ENCODE assay signal across 36 mouse cellular contexts in genomic region chr3:129886430-129886829, GRCm38 (mm10). TPM values are rescaled to one million over a fixed set of nuclear protein-coding genes. Genes with fewer than 3 reads are reported as not detected.
DNase-seq lines count a peak whose midpoint lies in the region; ATAC-seq and TF ChIP-seq lines count a peak whose summit lies in the region.
"Had no signal": no experiment of that assay in that cellular context is flagged by ENCODE, and none has a peak within 500 bp of the region (broad histone marks: within the 10 kb centered on the region; RNA-seq: fewer than 3 reads in every experiment).

No protein-coding gene starts in this region.

- no peaks in the 10 kb centered on the region for H3K4me1 ChIP-seq in kidney, embryonic 15.5 days
- H3K4me1 ChIP-seq in liver, embryonic 15.5 days (replicated peaks): peaks cover 67% of the 10 kb centered on the region
- H3K4me1 ChIP-seq in stomach, postnatal 0 days (replicated peaks; ENCODE audit: control insufficient read depth, insufficient read depth): no peaks in the 10 kb centered on the region; the same call in 1 of the 2 replicates
- H3K4me1 ChIP-seq: embryonic facial prominence, embryonic 15.5 days; forebrain, embryonic 15.5 days; hindbrain, embryonic 15.5 days; limb, embryonic 12.5 days; lung, embryonic 15.5 days; midbrain, embryonic 15.5 days; neural tube, embryonic 13.5 days had no signal

- TF ChIP-seq EP300 in stomach, postnatal 0 days (optimal IDR thresholded peaks at IDR 0.05): no peak

- H3K9me3 ChIP-seq in kidney, embryonic 15.5 days (replicated peaks): no peaks in the 10 kb centered on the region
- H3K9me3 ChIP-seq in liver, embryonic 15.5 days (replicated peaks): no peaks in the 10 kb centered on the region
- H3K9me3 ChIP-seq in stomach, postnatal 0 days (ENCODE audit: control insufficient read depth, low read length): no peaks in the 10 kb centered on the region
- H3K9me3 ChIP-seq: embryonic facial prominence, embryonic 15.5 days; forebrain, embryonic 15.5 days; G1E; heart, embryonic 13.5 days; hindbrain, embryonic 15.5 days; limb, embryonic 12.5 days; lung, embryonic 15.5 days; megakaryocyte, embryonic 14.5 days; midbrain, embryonic 15.5 days; neural tube, embryonic 13.5 days had no signal

- TF ChIP-seq CTCF in stomach, postnatal 0 days (IDR thresholded peaks at IDR 0.05; ENCODE audit: low read depth): no peak

- WGBS in kidney, embryonic 15.5 days: 67% methylated on average over 5 of the region's 5 CpGs
- 74% methylated on average over 5 of the region's 5 CpGs for WGBS in liver, embryonic 15.5 days (ENCODE audit: insufficient replicate concordance)
- WGBS in stomach, postnatal 0 days: 53% methylated on average over 5 of the region's 5 CpGs

- H3K36me3 ChIP-seq in kidney, embryonic 15.5 days: peaks cover 14% of the 10 kb centered on the region
- peaks cover 20% of the 10 kb centered on the region for H3K36me3 ChIP-seq in liver, embryonic 15.5 days (replicated peaks)
- no peaks in the 10 kb centered on the region for H3K36me3 ChIP-seq in stomach, postnatal 0 days (ENCODE audit: control insufficient read depth, insufficient read depth, low read length)
- H3K36me3 ChIP-seq: embryonic facial prominence, embryonic 15.5 days had no signal

- H3K4me2 ChIP-seq in kidney, embryonic 15.5 days: no peak overlapping the region
- peak overlapping the region; percentile 48 for H3K4me2 ChIP-seq in liver, embryonic 15.5 days
- H3K4me2 ChIP-seq in stomach, postnatal 0 days (replicated peaks; ENCODE audit: low read depth): no peak overlapping the region
- H3K4me2 ChIP-seq: embryonic facial prominence, embryonic 15.5 days; forebrain, embryonic 15.5 days; heart, embryonic 13.5 days; hindbrain, embryonic 15.5 days; limb, embryonic 12.5 days; lung, embryonic 15.5 days; midbrain, embryonic 15.5 days; neural tube, embryonic 13.5 days had no signal

- H3K27me3 ChIP-seq in kidney, embryonic 15.5 days: no peaks in the 10 kb centered on the region
- H3K27me3 ChIP-seq in liver, embryonic 15.5 days: no peaks in the 10 kb centered on the region
- H3K27me3 ChIP-seq in stomach, postnatal 0 days (ENCODE audit: control insufficient read depth, insufficient read depth, low read length): no peaks in the 10 kb centered on the region
- H3K27me3 ChIP-seq: CH12.LX; embryonic facial prominence, embryonic 15.5 days; forebrain, embryonic 15.5 days; heart, embryonic 13.5 days; hindbrain, embryonic 15.5 days; limb, embryonic 12.5 days; lung, embryonic 15.5 days; megakaryocyte, embryonic 14.5 days; midbrain, embryonic 15.5 days; neural tube, embryonic 13.5 days; Patski had no signal

- DNase-seq in kidney, adult 9 months: peak; percentile 52
- DNase-seq in liver: peak; percentile 17
- peak; percentile 55 for DNase-seq in stomach, postnatal 0 days (ENCODE audit: low spot score)
- no peak for DNase-seq in adrenal gland, postnatal 25 days
- DNase-seq in urinary bladder, adult 18-20 months (ENCODE audit: low spot score in 2 of 2): no peak
- DNase-seq in frontal cortex, adult 2 months (ENCODE audit: extremely low spot score in 1 of 2, low spot score in 1 of 2): no peak
- DNase-seq: B cell, adult 2 months; cerebellum, adult 11 months; cerebellum, adult 9-11 months; gastrocnemius, postnatal 14 days; heart, adult 2 months; heart, postnatal 14 days; lung, postnatal 36 days; retina, postnatal 1 day; right cerebral cortex, postnatal 25 days; spleen, adult 18-20 months; thymus, adult 2 months had no signal

- no peak overlapping the region for H3K4me3 ChIP-seq in kidney, embryonic 15.5 days (replicated peaks)
- H3K4me3 ChIP-seq in liver, embryonic 15.5 days (replicated peaks): no peak overlapping the region
- no peak overlapping the region for H3K4me3 ChIP-seq in stomach, postnatal 0 days (ENCODE audit: low read depth, low read length)
- H3K4me3 ChIP-seq: embryonic facial prominence, embryonic 15.5 days; forebrain, embryonic 15.5 days; heart, adult 2 months; heart, embryonic 13.5 days; hindbrain, embryonic 15.5 days; limb, embryonic 12.5 days; lung, embryonic 15.5 days; megakaryocyte, embryonic 14.5 days; midbrain, embryonic 15.5 days; myocyte; neural tube, embryonic 13.5 days had no signal

- ATAC-seq in kidney, embryonic 15.5 days (replicated peaks; ENCODE audit: low FRiP score): no peak
- ATAC-seq in liver, embryonic 15.5 days (ENCODE audit: insufficient read depth): 0 out of 2 replicates have a peak, but pooled peaks have one; percentile 23
- ATAC-seq in stomach, postnatal 0 days (ENCODE audit: low FRiP score, low TSS enrichment): peak; percentile 52
- ATAC-seq: forebrain, embryonic 15.5 days; midbrain, embryonic 15.5 days; Patski had no signal

- H3K27ac ChIP-seq in kidney, embryonic 15.5 days: no peak overlapping the region
- H3K27ac ChIP-seq in liver, embryonic 15.5 days (replicated peaks): peak overlapping the region; percentile 64
- no peak overlapping the region for H3K27ac ChIP-seq in stomach, postnatal 0 days (replicated peaks)
- H3K27ac ChIP-seq: embryonic facial prominence, embryonic 15.5 days; forebrain, embryonic 15.5 days; heart, adult 2 months; heart, embryonic 13.5 days; hindbrain, embryonic 15.5 days; limb, embryonic 12.5 days; lung, embryonic 15.5 days; midbrain, embryonic 15.5 days; neural tube, embryonic 13.5 days had no signal

- no peak overlapping the region for H3K9ac ChIP-seq in kidney, embryonic 15.5 days
- H3K9ac ChIP-seq in liver, embryonic 15.5 days: no peak overlapping the region; the same call in 1 of the 2 replicates
- no peak overlapping the region for H3K9ac ChIP-seq in stomach, postnatal 0 days (ENCODE audit: low read length)
- H3K9ac ChIP-seq: embryonic facial prominence, embryonic 15.5 days; forebrain, embryonic 15.5 days; heart, embryonic 13.5 days; hindbrain, embryonic 15.5 days; limb, embryonic 12.5 days; lung, embryonic 15.5 days; midbrain, embryonic 15.5 days; neural tube, embryonic 13.5 days had no signal

RNA-seq across cellular contexts. Expression of gene Pla2g12a, which starts 8.0 kb away (rescaled TPM):
- 41.5 and 43.8 TPM in 2 replicates for polyA plus RNA-seq in kidney, embryonic 15.5 days (2015; fragmentation: Nextera tagmentation; extraction: Ambion mirVana)
- polyA plus RNA-seq in liver, embryonic 15.5 days (2015; fragmentation: Nextera tagmentation; extraction: Ambion mirVana): 71.4 and 77.9 TPM in 2 replicates
- polyA plus RNA-seq in stomach, postnatal 0 days (2015; fragmentation: Nextera tagmentation; extraction: Ambion mirVana): 64.7 and 66.7 TPM in 2 replicates
- 44.7 and 45.6 TPM in 2 replicates for total RNA-seq in adrenal gland, postnatal 25 days (2021)
- polyA plus RNA-seq in frontal cortex, adult 2 months (2012; rRNA removed): 31.4 and 33.6 TPM in 2 replicates

RNA-seq across cellular contexts. Expression of gene Casp6, which starts 14.8 kb away (rescaled TPM):
- 79.2 and 79.3 TPM in 2 replicates for polyA plus RNA-seq in kidney, embryonic 15.5 days (2015; fragmentation: Nextera tagmentation; extraction: Ambion mirVana)
- polyA plus RNA-seq in liver, embryonic 15.5 days (2015; fragmentation: Nextera tagmentation; extraction: Ambion mirVana): 27.3 and 30.6 TPM in 2 replicates
- polyA plus RNA-seq in stomach, postnatal 0 days (2015; fragmentation: Nextera tagmentation; extraction: Ambion mirVana): 164 and 176 TPM in 2 replicates
- 34.5 and 57.5 TPM in 2 replicates for total RNA-seq in adrenal gland, postnatal 25 days (2021)
- 14.6 and 16.4 TPM in 2 replicates for polyA plus RNA-seq in frontal cortex, adult 2 months (2012; rRNA removed)

RNA-seq across cellular contexts. Expression of gene Cfi, which starts 50.7 kb away (rescaled TPM):
- polyA plus RNA-seq in kidney, embryonic 15.5 days (2015; fragmentation: Nextera tagmentation; extraction: Ambion mirVana): 14.2 and 17.5 TPM in 2 replicates
- 219 and 252 TPM in 2 replicates for polyA plus RNA-seq in liver, embryonic 15.5 days (2015; fragmentation: Nextera tagmentation; extraction: Ambion mirVana)
- 152 and 155 TPM in 2 replicates for polyA plus RNA-seq in stomach, postnatal 0 days (2015; fragmentation: Nextera tagmentation; extraction: Ambion mirVana)
- total RNA-seq in adrenal gland, postnatal 25 days (2021): 5.6 TPM in 1 of 2 replicates, not detected in the other
- 0.06 TPM in 1 of 2 replicates, not detected in the other for polyA plus RNA-seq in frontal cortex, adult 2 months (2012; rRNA removed)
- total RNA-seq: common myeloid progenitor, adult 5-6 weeks; G1E; gastrocnemius, postnatal 14 days; layer of hippocampus, adult 18-20 months; layer of hippocampus, postnatal 14 days; left cerebral cortex, postnatal 10 days had no signal
- polyA plus RNA-seq: G1E, myocyte had no signal

RNA-seq across cellular contexts. Expression of gene Gar1, which starts 55.2 kb away (rescaled TPM):
- polyA plus RNA-seq in kidney, embryonic 15.5 days (2015; fragmentation: Nextera tagmentation; extraction: Ambion mirVana): 92.9 and 95.5 TPM in 2 replicates
- 39.9 and 40.0 TPM in 2 replicates for polyA plus RNA-seq in liver, embryonic 15.5 days (2015; fragmentation: Nextera tagmentation; extraction: Ambion mirVana)
- polyA plus RNA-seq in stomach, postnatal 0 days (2015; fragmentation: Nextera tagmentation; extraction: Ambion mirVana): 41.0 and 48.4 TPM in 2 replicates
- 51.0 and 62.4 TPM in 2 replicates for total RNA-seq in adrenal gland, postnatal 25 days (2021)
- 53.9 and 54.8 TPM in 2 replicates for polyA plus RNA-seq in frontal cortex, adult 2 months (2012; rRNA removed)

Comparison
In these comparisons a context has a peak if more than half of its experiments do, and no peak if none do; other contexts are left out.
1. DNase-seq: peak in kidney, adult 9 months (single experiment), liver (single experiment) and stomach, postnatal 0 days (single experiment); none in adrenal gland, postnatal 25 days (single experiment), urinary bladder, adult 18-20 months (0 of 2) and frontal cortex, adult 2 months (0 of 2).
2. RNA of gene Cfi, which starts 50.7 kb away (polyA plus RNA-seq): 219 to 252 TPM in liver, embryonic 15.5 days, 152 to 155 TPM in stomach, postnatal 0 days and 14.2 to 17.5 TPM in kidney, embryonic 15.5 days; 0.06 TPM in frontal cortex, adult 2 months; every median in the first group is over 10 times any median in the second.